ENCODE assay signal across 9 mouse cellular contexts in genomic region chr13:58542601-58543041, GRCm38 (mm10).
A peak's percentile ranks its signal among the peaks of the same experiment; 100 is the strongest.
DNase-seq lines count a peak whose midpoint lies in the region; ATAC-seq and TF ChIP-seq lines count a peak whose summit lies in the region.
"Had no signal": no experiment of that assay in that cellular context is flagged by ENCODE, and none has a peak within 500 bp of the region (broad histone marks: within the 10 kb centered on the region; RNA-seq: fewer than 3 reads in every experiment).

No protein-coding gene starts in this region.

- intact Hi-C loops in heart, postnatal 36 days (cut with DNase I): loop anchor here (1.0 to 10.0 kb wide), 5 partner anchors 141 to 525 kb away; partner anchors contain the start of gene 2210016F16Rik

- no peak for TF ChIP-seq CTCF in MEL (IDR thresholded peaks at IDR 0.05 in 2 of 3, conservative IDR thresholded peaks at IDR 0.05 in 1 of 3; ENCODE audit: control insufficient read depth in 1 of 3, insufficient read depth in 1 of 3, low read depth in 2 of 3, low read length in 3 of 3, poor library complexity in 1 of 3, severe bottlenecking in 1 of 3)
- TF ChIP-seq CTCF in stomach, postnatal 0 days (IDR thresholded peaks at IDR 0.05; ENCODE audit: low read depth): no peak

- ATAC-seq in heart, embryonic 11.5 days (replicated peaks; ENCODE audit: insufficient number of reproducible peaks, low FRiP score, low TSS enrichment): no peak
- ATAC-seq in liver, embryonic 11.5 days (replicated peaks; ENCODE audit: low FRiP score): peak; percentile 69
- ATAC-seq in megakaryocyte progenitor cell, adult 5-6 weeks (replicated peaks; ENCODE audit: poor library complexity): peak; percentile 16
- ATAC-seq in stomach, postnatal 0 days (ENCODE audit: low FRiP score, low TSS enrichment): no peak
- ATAC-seq: forebrain, postnatal 0 days had no signal

- WGBS in heart, embryonic 11.5 days (ENCODE audit: insufficient replicate concordance): 53% methylated on average over 10 of the region's 10 CpGs
- WGBS in liver, embryonic 11.5 days: 42% methylated on average over 10 of the region's 10 CpGs
- WGBS in stomach, postnatal 0 days: 78% methylated on average over 10 of the region's 10 CpGs

- no peak; the same call in 1 of the 2 replicates for TF ChIP-seq RAD21 in MEL (IDR thresholded peaks at IDR 0.05; ENCODE audit: low read depth, low read length)

- TF ChIP-seq POLR2A in MEL (IDR thresholded peaks at IDR 0.05; ENCODE audit: control insufficient read depth in 1 of 2, insufficient read depth in 1 of 2, low read depth in 1 of 2, low read length in 2 of 2, poor library complexity in 1 of 2): peak in 1 of 2 experiments; percentile 91; a peak in 1 of 4 replicates

- peaks cover 9% of the 10 kb centered on the region; the same call in 1 of the 2 replicates for H3K4me1 ChIP-seq in heart, embryonic 11.5 days (ENCODE audit: control insufficient read depth, insufficient read depth, low read length)
- peaks cover 21 to 29% of the 10 kb centered on the region in 2 experiments for H3K4me1 ChIP-seq in MEL (ENCODE audit: control insufficient read depth in 1 of 2, insufficient read depth in 2 of 2, low read length in 2 of 2)
- peaks cover 24% of the 10 kb centered on the region for H3K4me1 ChIP-seq in liver, embryonic 11.5 days (replicated peaks; ENCODE audit: control insufficient read depth, insufficient read depth, low read length)
- no peaks in the 10 kb centered on the region for H3K4me1 ChIP-seq in stomach, postnatal 0 days (replicated peaks; ENCODE audit: control insufficient read depth, insufficient read depth)

- H3K9me3 ChIP-seq in heart, embryonic 11.5 days (replicated peaks; ENCODE audit: control insufficient read depth, low read length): no peaks in the 10 kb centered on the region
- no peaks in the 10 kb centered on the region for H3K9me3 ChIP-seq in MEL (replicated peaks; ENCODE audit: insufficient read depth, low read length)
- H3K9me3 ChIP-seq in liver, embryonic 11.5 days (ENCODE audit: control insufficient read depth, low read length): no peaks in the 10 kb centered on the region
- H3K9me3 ChIP-seq in stomach, postnatal 0 days (ENCODE audit: control insufficient read depth, low read length): no peaks in the 10 kb centered on the region
- H3K9me3 ChIP-seq: embryonic facial prominence, embryonic 12.5 days had no signal

- H3K79me2 ChIP-seq in MEL (ENCODE audit: control insufficient read depth, insufficient read depth, low read length, poor library complexity): peaks cover 7% of the 10 kb centered on the region; the same call in 1 of the 2 replicates

- peak; percentile 79 to 88 for TF ChIP-seq EP300 in MEL (IDR thresholded peaks at IDR 0.05; ENCODE audit: low read depth in 1 of 2, low read length in 2 of 2)
- TF ChIP-seq EP300 in stomach, postnatal 0 days (optimal IDR thresholded peaks at IDR 0.05): no peak

- no peak overlapping the region for H3K9ac ChIP-seq in heart, embryonic 11.5 days (ENCODE audit: low read depth, low read length)
- peak overlapping the region; percentile 97 for H3K9ac ChIP-seq in MEL (ENCODE audit: control insufficient read depth, low read depth, low read length, poor library complexity, severe bottlenecking)
- peak overlapping the region; percentile 61 for H3K9ac ChIP-seq in liver, embryonic 11.5 days (ENCODE audit: low read depth, low read length)
- H3K9ac ChIP-seq in stomach, postnatal 0 days (ENCODE audit: low read length): no peak overlapping the region
- H3K9ac ChIP-seq: embryonic facial prominence, embryonic 12.5 days; forebrain, postnatal 0 days had no signal

- H3K4me3 ChIP-seq in heart, embryonic 11.5 days (ENCODE audit: low read depth, low read length): no peak overlapping the region
- H3K4me3 ChIP-seq in MEL (ENCODE audit: control insufficient read depth in 1 of 2, insufficient read depth in 1 of 2, low read depth in 2 of 2, low read length in 2 of 2): peak overlapping the region; percentile 62 to 71
- H3K4me3 ChIP-seq in liver, embryonic 11.5 days (ENCODE audit: low read depth, low read length): peak overlapping the region; percentile 16; the same call in 1 of the 2 replicates
- H3K4me3 ChIP-seq in stomach, postnatal 0 days (ENCODE audit: low read depth, low read length): no peak overlapping the region
- H3K4me3 ChIP-seq: embryonic facial prominence, embryonic 12.5 days had no signal

- no peak for DNase-seq in heart, postnatal 36 days
- DNase-seq in MEL (ENCODE audit: low read depth, low spot score): peak; percentile 84
- DNase-seq in liver, embryonic 11.5 days (ENCODE audit: low spot score): no peak
- DNase-seq in stomach, postnatal 0 days (ENCODE audit: low spot score): no peak
- DNase-seq in cerebellum, postnatal 25 days: no peak

- no peaks in the 10 kb centered on the region for H3K36me3 ChIP-seq in heart, embryonic 11.5 days (ENCODE audit: control insufficient read depth, insufficient read depth, low read length)
- H3K36me3 ChIP-seq in MEL (ENCODE audit: control insufficient read depth in 1 of 2, insufficient read depth in 2 of 2, low read length in 2 of 2): peaks cover 0 to 36% of the 10 kb centered on the region in 2 experiments; a peak in 2 of 4 replicates
- H3K36me3 ChIP-seq in liver, embryonic 11.5 days (ENCODE audit: control insufficient read depth, insufficient read depth, low read length): no peaks in the 10 kb centered on the region
- H3K36me3 ChIP-seq in stomach, postnatal 0 days (ENCODE audit: control insufficient read depth, insufficient read depth, low read length): no peaks in the 10 kb centered on the region
- H3K36me3 ChIP-seq: embryonic facial prominence, embryonic 12.5 days had no signal

- H3K27ac ChIP-seq in heart, embryonic 11.5 days (ENCODE audit: low read depth, low read length): 0 out of 2 replicates have a peak overlapping the region, but pooled peaks have one; percentile 54
- peak overlapping the region; percentile 100 for H3K27ac ChIP-seq in MEL (ENCODE audit: control insufficient read depth, low read depth, low read length)
- H3K27ac ChIP-seq in liver, embryonic 11.5 days (ENCODE audit: low read depth, low read length): peak overlapping the region; percentile 87
- H3K27ac ChIP-seq in stomach, postnatal 0 days (replicated peaks): no peak overlapping the region
- H3K27ac ChIP-seq: embryonic facial prominence, embryonic 12.5 days had no signal

- H3K4me2 ChIP-seq in heart, embryonic 11.5 days: peak overlapping the region; percentile 32; the same call in 1 of the 2 replicates
- H3K4me2 ChIP-seq in liver, embryonic 11.5 days: peak overlapping the region; percentile 59
- H3K4me2 ChIP-seq in stomach, postnatal 0 days (replicated peaks; ENCODE audit: low read depth): no peak overlapping the region
- H3K4me2 ChIP-seq: embryonic facial prominence, embryonic 12.5 days had no signal

- H3K27me3 ChIP-seq in heart, embryonic 11.5 days (ENCODE audit: control insufficient read depth, insufficient read depth, low read length): 0 out of 2 replicates have a peak, but pooled peaks cover 3% of the 10 kb centered on the region
- no peaks in the 10 kb centered on the region for H3K27me3 ChIP-seq in MEL (ENCODE audit: control insufficient read depth in 1 of 2, insufficient read depth in 2 of 2, low read length in 2 of 2)
- H3K27me3 ChIP-seq in liver, embryonic 11.5 days (replicated peaks; ENCODE audit: control insufficient read depth, insufficient read depth, low read length): no peaks in the 10 kb centered on the region
- no peaks in the 10 kb centered on the region for H3K27me3 ChIP-seq in stomach, postnatal 0 days (ENCODE audit: control insufficient read depth, insufficient read depth, low read length)
- H3K27me3 ChIP-seq: embryonic facial prominence, embryonic 12.5 days had no signal

TF ChIP-seq in MEL, 35 proteins besides CTCF, POLR2A, EP300 and RAD21 (continues in another document):
- TF ChIP-seq CHD2 (IDR thresholded peaks at IDR 0.05; ENCODE audit: low read length) (no peak), MAX (IDR thresholded peaks at IDR 0.05; ENCODE audit: low read length) (no peak), ZC3H11A (IDR thresholded peaks at IDR 0.05; ENCODE audit: low read depth, low read length) (no peak), HCFC1 (IDR thresholded peaks at IDR 0.05; ENCODE audit: low read depth, low read length) (no peak), CHD1 (IDR thresholded peaks at IDR 0.05; ENCODE audit: low read depth, low read length) (peak; percentile 95), TAL1 (IDR thresholded peaks at IDR 0.05; ENCODE audit: low read length) (no peak), MYB (IDR thresholded peaks at IDR 0.05; ENCODE audit: low read depth, low read length) (peak; percentile 66; the same call in 1 of the 2 replicates), GABPA (IDR thresholded peaks at IDR 0.05; ENCODE audit: low read depth, low read length) (peak; percentile 98), RCOR1 (IDR thresholded peaks at IDR 0.05; ENCODE audit: low read depth, low read length) (0 out of 2 replicates have a peak, but pooled peaks have one; percentile 54), KAT2A (conservative IDR thresholded peaks at IDR 0.05; ENCODE audit: low read depth, low read length) (peak; percentile 51; the same call in 1 of the 2 replicates), BHLHE40 (IDR thresholded peaks at IDR 0.05; ENCODE audit: borderline replicate concordance, low read depth, low read length) (no peak; the same call in 1 of the 2 replicates), ELF1 (IDR thresholded peaks at IDR 0.05; ENCODE audit: low read depth, low read length) (no peak), ZNF384 (IDR thresholded peaks at IDR 0.05; ENCODE audit: low read depth, low read length) (peak; percentile 98), MAZ (IDR thresholded peaks at IDR 0.05; ENCODE audit: low read depth, low read length) (peak; percentile 89; the same call in 1 of the 2 replicates), USF2 (IDR thresholded peaks at IDR 0.05; ENCODE audit: borderline replicate concordance in 1 of 2, insufficient read depth in 1 of 2, low read depth in 1 of 2, low read length in 2 of 2) (no peak), POLR2AphosphoS5 (IDR thresholded peaks at IDR 0.05; ENCODE audit: borderline replicate concordance, low read depth, low read length) (no peak; the same call in 1 of the 2 replicates), SMC3 (IDR thresholded peaks at IDR 0.05; ENCODE audit: low read depth, low read length) (no peak), MXI1 (IDR thresholded peaks at IDR 0.05; ENCODE audit: low read depth, low read length) (peak; percentile 50), SIN3A (IDR thresholded peaks at IDR 0.05; ENCODE audit: low read length) (peak; percentile 90), ETS1 (IDR thresholded peaks at IDR 0.05; ENCODE audit: low read depth, low read length) (peak; percentile 91), TBP (IDR thresholded peaks at IDR 0.05; ENCODE audit: low read depth, low read length) (peak; percentile 98), NELFE (IDR thresholded peaks at IDR 0.05; ENCODE audit: low read depth, low read length) (peak; percentile 98), JUND (IDR thresholded peaks at IDR 0.05; ENCODE audit: low read depth, low read length) (peak; percentile 46; the same call in 1 of the 2 replicates), UBTF (IDR thresholded peaks at IDR 0.05; ENCODE audit: borderline replicate concordance, insufficient read depth, low read depth, low read length) (no peak), MYC (IDR thresholded peaks at IDR 0.05; ENCODE audit: low read depth, low read length) (no peak)

Comparison
In these comparisons a context has a peak if more than half of its experiments do, and no peak if none do; other contexts are left out.
1. ATAC-seq: peak in liver, embryonic 11.5 days (single experiment) and megakaryocyte progenitor cell, adult 5-6 weeks (single experiment); none in heart, embryonic 11.5 days (single experiment) and stomach, postnatal 0 days (single experiment).
2. H3K4me3 ChIP-seq: peak in MEL (2 of 2) and liver, embryonic 11.5 days (single experiment); none in heart, embryonic 11.5 days (single experiment) and stomach, postnatal 0 days (single experiment).
3. H3K9ac ChIP-seq: peak in MEL (single experiment) and liver, embryonic 11.5 days (single experiment); none in heart, embryonic 11.5 days (single experiment) and stomach, postnatal 0 days (single experiment).